Comparison of ENCODE assay signal across 8 mouse cellular contexts in the genomic region with DNA sequence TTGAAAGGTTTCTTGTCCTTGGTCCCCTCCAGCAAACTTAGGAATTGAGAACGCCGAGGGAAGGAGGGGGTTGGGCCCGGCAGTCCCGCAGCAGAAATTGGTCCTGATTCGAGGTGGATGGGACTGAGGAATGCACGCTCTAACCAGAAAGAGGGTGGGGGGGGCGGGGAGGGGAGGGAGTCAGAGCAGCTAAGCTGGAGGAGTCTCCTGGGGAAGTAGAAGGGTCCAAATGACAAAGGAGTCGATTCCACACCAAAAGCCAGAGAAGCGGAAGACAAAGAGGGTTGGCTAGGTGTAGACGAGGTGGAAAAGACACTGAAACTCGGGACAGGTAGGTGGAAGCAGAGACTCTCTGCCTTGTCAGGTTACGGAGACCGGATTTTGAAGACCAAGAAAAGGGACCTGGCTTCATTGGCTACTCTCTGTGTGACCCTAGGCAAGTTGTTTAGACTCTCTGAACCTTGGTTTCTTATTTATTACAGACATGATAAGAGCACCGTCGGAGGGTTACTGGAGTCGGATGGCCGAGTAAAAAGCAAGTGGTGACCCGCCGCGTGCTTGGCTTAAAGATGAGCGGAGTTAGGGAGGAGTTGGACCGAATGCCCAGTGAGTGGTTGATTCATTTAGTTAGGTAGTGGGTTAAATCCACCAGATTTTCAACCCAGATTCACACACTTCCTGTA. TPM values are rescaled to one million over a fixed set of nuclear protein-coding genes. Genes with fewer than 3 reads are reported as not detected.
DNase-seq lines count a peak whose midpoint lies in the region; ATAC-seq lines count a peak whose summit lies in the region.

A gene (plus strand): TSS at position 192 of the 683 bp plus-strand sequence.

- H3K9me3 ChIP-seq in kidney, embryonic 14.5 days (ENCODE audit: control insufficient read depth, low read length): no peaks in the 10 kb centered on the region
- H3K9me3 ChIP-seq in intestine, embryonic 15.5 days: no peaks in the 10 kb centered on the region
- no peaks in the 10 kb centered on the region for H3K9me3 ChIP-seq in midbrain, embryonic 11.5 days (ENCODE audit: control insufficient read depth, low read length)

- H3K9ac ChIP-seq in kidney, embryonic 14.5 days (ENCODE audit: low read depth, low read length): peak within 1 kb of the TSS; percentile 91
- peak within 1 kb of the TSS; percentile 85 for H3K9ac ChIP-seq in intestine, embryonic 15.5 days
- H3K9ac ChIP-seq in midbrain, embryonic 11.5 days (ENCODE audit: low read length): peak within 1 kb of the TSS; percentile 99

- peaks cover 51% of the 10 kb centered on the region for H3K4me1 ChIP-seq in kidney, embryonic 14.5 days (ENCODE audit: control insufficient read depth, insufficient read depth, low read length)
- H3K4me1 ChIP-seq in intestine, embryonic 15.5 days (replicated peaks): peaks cover 41% of the 10 kb centered on the region
- H3K4me1 ChIP-seq in midbrain, embryonic 11.5 days (ENCODE audit: control insufficient read depth, insufficient read depth, low read length): peaks cover 43% of the 10 kb centered on the region

- DNase-seq in kidney, postnatal 14 days: no peak
- DNase-seq in adrenal gland, adult 8-10 months: no peak
- no peak for DNase-seq in gastrocnemius, postnatal 14 days
- peak; percentile 91 for DNase-seq in midbrain, embryonic 11.5 days (ENCODE audit: low spot score, missing footprints)
- no peak for DNase-seq in right cerebral cortex, postnatal 36 days (ENCODE audit: low spot score in 2 of 2)
- DNase-seq in right cerebral cortex, postnatal 14 days: no peak

- no peak for ATAC-seq in kidney, embryonic 14.5 days (ENCODE audit: low FRiP score, low TSS enrichment)
- ATAC-seq in intestine, embryonic 15.5 days: no peak
- no peak for ATAC-seq in midbrain, embryonic 11.5 days (ENCODE audit: low FRiP score)

- peaks cover 18% of the 10 kb centered on the region for H3K36me3 ChIP-seq in kidney, embryonic 14.5 days (ENCODE audit: control insufficient read depth, insufficient read depth, low read length)
- peaks cover 6% of the 10 kb centered on the region; the same call in 1 of the 2 replicates for H3K36me3 ChIP-seq in intestine, embryonic 15.5 days
- H3K36me3 ChIP-seq in midbrain, embryonic 11.5 days (ENCODE audit: control insufficient read depth, insufficient read depth, low read length): peaks cover 9% of the 10 kb centered on the region

- 5% methylated on average over 22 of the region's 22 CpGs for WGBS in kidney, embryonic 14.5 days
- 14% methylated on average over 22 of the region's 22 CpGs for WGBS in intestine, embryonic 15.5 days
- WGBS in midbrain, embryonic 11.5 days: 1% methylated on average over 22 of the region's 22 CpGs

- intact Hi-C loops in gastrocnemius, postnatal 14 days (cut with DNase I; ENCODE audit: low total_unique reads): loop anchor here (10.0 kb wide), 1 partner anchor 148 kb away; no protein-coding TSS in a partner anchor

- H3K27me3 ChIP-seq in kidney, embryonic 14.5 days (ENCODE audit: control insufficient read depth, insufficient read depth, low read length): no peaks in the 10 kb centered on the region
- H3K27me3 ChIP-seq in intestine, embryonic 15.5 days (replicated peaks): no peaks in the 10 kb centered on the region
- H3K27me3 ChIP-seq in midbrain, embryonic 11.5 days (ENCODE audit: control insufficient read depth, insufficient read depth, low read length): peaks cover 6% of the 10 kb centered on the region; the same call in 1 of the 2 replicates

- peak within 1 kb of the TSS; percentile 69 for H3K4me3 ChIP-seq in kidney, embryonic 14.5 days (ENCODE audit: low read length)
- peak within 1 kb of the TSS; percentile 71 for H3K4me3 ChIP-seq in intestine, embryonic 15.5 days (replicated peaks)
- peak within 1 kb of the TSS; percentile 85 for H3K4me3 ChIP-seq in midbrain, embryonic 11.5 days (ENCODE audit: low read depth, low read length)

- H3K27ac ChIP-seq in kidney, embryonic 14.5 days (ENCODE audit: low read depth, low read length): peak within 1 kb of the TSS; percentile 94
- H3K27ac ChIP-seq in intestine, embryonic 15.5 days: peak within 1 kb of the TSS; percentile 97
- H3K27ac ChIP-seq in midbrain, embryonic 11.5 days (ENCODE audit: low read depth, low read length): peak within 1 kb of the TSS; percentile 98

- peak within 1 kb of the TSS; percentile 71 for H3K4me2 ChIP-seq in kidney, embryonic 14.5 days (replicated peaks; ENCODE audit: low read depth, low read length)
- peak within 1 kb of the TSS; percentile 84 for H3K4me2 ChIP-seq in intestine, embryonic 15.5 days (replicated peaks)
- H3K4me2 ChIP-seq in midbrain, embryonic 11.5 days: peak within 1 kb of the TSS; percentile 83

RNA-seq across cellular contexts. Expression of the gene that starts here (rescaled TPM):
- 20.8 and 30.1 TPM in 2 replicates for polyA plus RNA-seq in kidney, embryonic 14.5 days (2014; fragmentation: Nextera tagmentation; extraction: Ambion mirVana)
- 100 to 1,000 TPM in 2 of 4 experiments, 10 to 100 TPM in 2; 77.4 to 388 (median 110) TPM for total RNA-seq in adrenal gland, adult 8-10 months (2022)
- total RNA-seq in gastrocnemius, postnatal 14 days (2021): 10 to 100 TPM; 19.4 to 25.0 TPM
- 31.8 and 32.9 TPM in 2 replicates for polyA plus RNA-seq in intestine, embryonic 15.5 days (2015; fragmentation: Nextera tagmentation; extraction: Ambion mirVana)
- polyA plus RNA-seq in midbrain, embryonic 11.5 days (2014; fragmentation: Nextera tagmentation; extraction: Ambion mirVana): 47.0 and 58.0 TPM in 2 replicates
